Mouse (Mus musculus): ENCODE results near the gene Selenon.

- no peak for TF ChIP-seq POLR2A (IDR thresholded peaks at IDR 0.05; ENCODE audit: control insufficient read depth, low read depth, low read length)
- TF ChIP-seq CTCF (IDR thresholded peaks at IDR 0.05; ENCODE audit: control insufficient read depth, insufficient read depth, insufficient replicate concordance, low read depth, low read length), result peak; percentile 79; the same call in 1 of the 2 replicates
Measured at GRCm38 (mm10) chr4:134543261-134543660, 8.7 kb downstream of the Selenon start.

Measured in testis, adult 2 months (tissue).